Mouse (Mus musculus): Measurements from ENCODE around the gene Rps18.

The Rps18 gene

GRCm38 (mm10) chr17:33920282-33921097 lies 35.3 kb downstream of the Rps18 start:
- peak in 1 of 2 experiments; percentile 77 for DNase-seq (ENCODE audit: low spot score in 2 of 2)

DNA sequence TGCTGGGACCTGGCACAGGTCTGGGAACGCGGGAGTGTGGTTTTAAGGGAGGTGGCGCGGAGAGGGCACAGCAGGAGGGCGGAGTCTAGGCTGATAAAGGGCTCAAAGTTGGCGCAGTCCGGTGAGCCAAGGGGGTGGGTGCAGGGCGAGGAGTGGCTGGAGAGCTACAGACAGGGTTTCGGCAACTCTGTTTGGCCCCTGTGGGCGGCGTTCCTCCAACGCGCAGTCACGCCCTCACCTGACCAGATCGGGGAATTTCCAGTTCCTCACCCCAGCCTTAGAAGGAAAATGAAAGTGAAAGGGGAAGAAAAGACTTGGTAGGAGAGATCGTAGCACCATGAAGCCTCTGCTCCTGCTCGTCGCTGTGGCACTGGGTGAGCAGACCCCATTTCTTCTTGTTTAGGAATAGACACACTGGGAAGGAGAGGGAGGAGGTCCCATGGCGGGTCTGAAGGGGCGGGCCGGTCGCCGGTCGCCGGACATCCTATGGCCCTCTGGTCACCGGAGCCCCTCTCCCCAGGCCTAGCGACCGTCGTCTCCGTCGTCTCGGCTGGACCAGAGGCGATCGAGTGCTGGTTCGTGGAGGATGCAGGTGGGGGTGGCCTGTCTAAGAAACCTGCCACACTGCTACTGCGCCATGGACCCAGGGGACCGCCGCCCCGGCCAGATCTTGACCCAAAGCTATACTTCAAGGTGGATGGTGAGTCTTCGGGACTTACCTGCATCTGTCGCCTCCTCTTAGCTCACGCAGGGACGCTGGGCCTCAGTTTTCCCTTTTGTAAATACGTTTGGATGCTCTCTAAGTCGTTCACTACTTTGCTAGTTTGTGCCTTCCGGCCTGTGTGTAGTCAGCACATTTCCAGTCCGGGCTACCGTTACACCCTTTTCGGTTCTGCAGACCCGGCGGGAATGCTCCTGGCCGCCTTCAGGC lies 36.2 kb downstream of the Rps18 start:
- peak in 1 of 2 experiments; percentile 69 for DNase-seq (ENCODE audit: low spot score in 2 of 2)

DNA sequence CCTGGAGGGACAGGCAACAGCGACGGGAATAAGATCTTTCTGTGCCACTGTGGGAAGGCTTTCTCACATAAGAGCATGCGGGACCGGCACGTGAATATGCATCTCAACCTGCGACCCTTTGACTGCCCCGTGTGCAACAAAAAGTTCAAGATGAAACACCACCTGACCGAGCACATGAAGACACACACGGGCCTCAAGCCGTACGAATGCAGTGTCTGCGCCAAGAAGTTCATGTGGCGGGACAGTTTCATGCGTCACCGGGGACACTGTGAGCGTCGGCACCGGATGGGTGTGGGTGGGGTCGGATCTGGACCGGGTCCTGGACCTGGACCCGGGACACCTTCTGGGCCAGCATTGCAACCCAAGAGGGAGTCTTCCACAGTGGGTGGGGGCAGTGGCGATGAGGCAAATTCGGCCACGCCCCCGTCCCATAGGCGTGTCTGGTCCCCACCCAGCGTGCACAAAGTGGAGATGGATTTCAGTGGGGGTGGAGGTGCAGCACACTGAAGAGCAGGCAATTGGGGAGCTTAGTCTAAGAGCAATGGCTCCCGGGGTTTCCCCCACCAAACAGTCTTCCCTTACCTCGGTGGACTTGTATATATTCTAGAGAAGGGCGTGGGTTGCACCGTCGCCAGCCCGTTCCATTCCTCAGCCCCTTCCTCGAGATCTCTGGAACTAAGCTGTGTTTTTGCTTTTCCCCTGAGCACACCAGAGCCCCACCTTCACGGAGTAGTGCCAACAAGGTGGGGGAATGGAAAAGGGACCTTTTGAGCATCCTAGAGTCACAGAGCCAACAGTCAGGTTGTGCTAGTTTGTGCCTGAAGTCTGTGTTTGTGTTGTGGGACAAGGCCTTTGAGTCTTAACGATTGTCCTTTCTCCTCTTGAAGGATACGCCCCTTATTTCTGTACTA lies 37.3 kb downstream of the Rps18 start:
- DNase-seq (ENCODE audit: low spot score in 2 of 2) = no peak

GRCm38 (mm10) chr17:33917656-33918292 lies 38.0 kb downstream of the Rps18 start:
- no peak for DNase-seq (ENCODE audit: low spot score in 2 of 2)

DNA sequence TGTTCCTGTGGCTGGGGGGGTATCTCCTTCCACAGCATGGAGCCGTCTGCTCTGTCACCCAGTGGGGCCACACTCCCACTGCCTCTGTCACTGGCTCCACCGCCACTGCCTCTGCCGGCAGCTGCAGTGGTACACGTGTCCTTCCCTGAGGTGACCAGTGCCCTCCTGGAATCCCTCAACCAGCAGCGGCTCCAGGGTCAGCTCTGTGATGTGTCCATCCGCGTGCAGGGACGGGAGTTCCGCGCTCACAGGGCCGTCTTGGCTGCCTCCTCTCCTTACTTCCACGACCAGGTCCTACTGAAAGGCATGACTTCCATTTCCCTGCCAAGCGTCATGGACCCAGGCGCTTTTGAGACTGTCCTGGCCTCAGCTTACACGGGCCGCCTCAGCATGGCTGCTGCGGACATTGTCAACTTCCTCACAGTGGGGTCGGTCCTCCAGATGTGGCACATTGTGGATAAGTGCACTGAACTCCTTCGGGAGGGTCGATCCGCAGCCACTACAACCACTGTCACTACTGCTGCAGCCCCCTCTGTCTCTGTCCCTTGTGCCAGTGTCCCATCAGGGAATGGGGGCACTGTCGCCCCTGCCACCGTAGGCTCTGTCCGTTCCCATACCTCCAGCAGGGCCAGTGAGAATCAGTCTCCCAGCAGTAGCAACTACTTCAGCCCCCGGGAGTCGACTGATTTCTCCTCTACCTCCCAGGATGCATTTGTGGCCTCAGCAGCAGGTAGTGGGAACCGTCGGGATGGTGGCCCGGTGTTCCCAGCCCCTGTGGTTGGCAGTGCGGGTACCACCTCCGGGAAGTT lies 38.8 kb downstream of the Rps18 start:
- no peak for DNase-seq (ENCODE audit: low spot score in 2 of 2)

- DNase-seq (ENCODE audit: low spot score in 2 of 2) = no peak
These were observed 39.5 kb downstream of the Rps18 start for GRCm38 (mm10) chr17:33916294-33916693.

DNA sequence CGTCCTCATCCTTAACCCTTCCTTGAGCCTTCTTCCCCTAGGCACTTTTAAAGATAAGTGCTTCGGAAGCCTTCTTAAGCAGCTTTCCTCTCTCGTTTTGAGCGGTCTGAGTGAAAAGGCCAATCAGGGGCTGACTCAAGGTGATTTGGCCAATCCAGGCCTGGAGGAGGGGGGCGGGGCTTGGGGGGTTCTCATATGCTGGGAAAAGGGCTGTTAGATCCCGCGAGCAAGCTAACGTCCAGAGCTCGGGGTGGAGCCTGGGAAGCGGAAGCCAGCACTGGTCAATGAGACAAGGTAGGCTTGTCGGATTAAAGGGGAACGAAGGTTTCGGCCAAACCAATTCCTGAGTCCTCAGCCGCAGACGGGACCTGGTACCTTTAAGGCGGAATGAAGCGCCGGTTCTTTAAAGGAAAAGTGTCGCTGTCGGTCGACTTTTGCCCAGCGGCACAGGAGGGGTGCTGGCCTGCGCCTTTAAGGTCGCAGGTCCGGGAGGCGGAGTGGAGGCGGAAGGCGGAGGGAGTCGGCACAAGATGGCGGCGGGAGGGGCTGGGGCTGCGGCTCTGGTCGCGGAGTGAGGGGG lies 40.0 kb downstream of the Rps18 start, which contains the start of the genes Tapbp and Zbtb22:
Gene Tapbp, plus strand, starts transcription at position 229 of the 580 bp plus-strand sequence.
Gene Zbtb22, plus strand, starts transcription at position 234 of the 580 bp plus-strand sequence.
- DNase-seq (ENCODE audit: low spot score in 2 of 2) = peak; percentile 95 to 98

DNA sequence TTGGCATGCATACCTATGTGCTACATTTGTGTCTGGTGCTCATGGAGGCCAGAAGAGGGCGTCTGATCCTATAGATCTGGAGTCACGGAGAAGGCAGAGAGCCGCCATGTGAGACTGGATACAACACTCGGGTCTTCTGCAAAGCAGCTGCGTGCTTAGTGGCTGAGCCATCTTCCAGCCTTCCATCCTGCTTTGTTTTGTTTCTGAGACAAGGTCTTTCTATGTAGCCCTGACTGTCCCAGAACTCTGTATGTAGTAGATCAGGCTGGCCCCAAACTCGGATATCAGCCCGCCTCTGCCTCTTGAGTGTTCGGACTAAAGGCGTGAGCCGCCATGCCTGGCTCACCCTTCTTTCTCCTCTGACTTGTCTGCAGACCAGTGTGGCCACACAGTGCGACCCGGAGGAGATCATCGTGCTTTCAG lies 40.8 kb downstream of the Rps18 start:
- no peak for DNase-seq (ENCODE audit: low spot score in 2 of 2)

- DNase-seq (ENCODE audit: low spot score in 2 of 2) = no peak
These were observed 41.9 kb downstream of the Rps18 start for GRCm38 (mm10) chr17:33913905-33914304.

GRCm38 (mm10) chr17:33913264-33913663 lies 42.5 kb downstream of the Rps18 start:
- no peak for DNase-seq (ENCODE audit: low spot score in 2 of 2)

DNA sequence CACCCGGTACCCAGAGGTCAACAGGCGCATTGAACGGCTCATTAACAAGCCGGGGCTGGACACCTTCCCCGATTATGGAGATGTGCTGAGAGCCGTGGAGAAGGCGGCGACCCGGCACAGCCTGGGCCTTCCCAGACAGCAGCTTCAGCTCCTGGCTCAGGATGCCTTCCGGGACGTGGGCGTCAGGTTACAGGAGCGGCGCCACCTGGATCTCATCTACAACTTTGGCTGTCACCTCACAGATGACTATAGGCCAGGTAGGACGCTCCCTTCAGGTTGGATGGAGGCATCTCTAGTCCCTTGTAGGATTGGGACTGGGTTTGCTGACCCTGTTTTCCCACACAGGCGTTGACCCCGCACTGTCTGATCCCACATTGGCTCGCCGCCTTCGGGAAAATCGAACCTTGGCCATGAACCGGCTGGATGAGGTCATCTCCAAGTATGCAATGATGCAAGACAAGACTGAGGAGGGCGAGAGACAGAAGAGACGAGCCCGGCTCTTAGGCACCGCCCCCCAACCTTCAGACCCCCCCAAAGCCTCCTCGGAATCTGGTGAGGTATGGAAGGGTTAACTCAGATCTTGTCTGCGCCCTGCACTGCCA lies 43.9 kb downstream of the Rps18 start:
- DNase-seq (ENCODE audit: low spot score in 2 of 2) = no peak

DNA sequence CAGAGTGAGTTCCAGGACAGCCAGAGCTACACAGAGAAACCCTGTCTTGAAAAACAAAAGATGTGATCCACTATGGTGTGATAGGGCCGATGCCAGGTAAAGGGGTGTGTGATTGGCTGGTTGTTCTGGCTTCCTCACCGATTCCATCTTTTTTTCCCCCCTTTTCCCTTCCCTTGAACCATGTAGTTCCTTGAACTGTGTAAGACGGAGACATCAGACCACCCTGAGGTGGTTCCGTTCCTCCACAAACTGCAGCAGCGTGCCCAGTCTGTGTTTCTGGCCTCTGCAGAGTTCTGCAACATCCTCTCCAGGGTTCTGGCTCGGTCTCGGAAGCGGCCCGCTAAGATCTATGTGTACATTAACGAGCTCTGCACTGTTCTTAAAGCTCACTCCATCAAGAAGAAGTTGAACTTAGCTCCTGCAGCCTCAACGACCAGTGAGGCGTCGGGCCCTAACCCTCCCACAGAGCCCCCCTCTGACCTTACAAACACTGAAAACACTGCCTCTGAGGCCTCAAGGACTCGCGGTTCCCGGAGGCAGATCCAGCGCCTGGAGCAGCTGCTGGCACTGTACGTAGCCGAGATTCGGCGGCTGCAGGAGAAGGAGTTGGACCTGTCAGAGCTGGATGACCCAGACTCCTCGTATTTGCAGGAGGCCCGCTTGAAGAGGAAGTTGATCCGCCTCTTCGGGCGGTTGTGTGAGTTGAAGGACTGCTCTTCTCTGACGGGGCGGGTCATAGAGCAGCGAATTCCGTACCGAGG lies 44.6 kb downstream of the Rps18 start:
- no peak for DNase-seq (ENCODE audit: low spot score in 2 of 2)

DNA sequence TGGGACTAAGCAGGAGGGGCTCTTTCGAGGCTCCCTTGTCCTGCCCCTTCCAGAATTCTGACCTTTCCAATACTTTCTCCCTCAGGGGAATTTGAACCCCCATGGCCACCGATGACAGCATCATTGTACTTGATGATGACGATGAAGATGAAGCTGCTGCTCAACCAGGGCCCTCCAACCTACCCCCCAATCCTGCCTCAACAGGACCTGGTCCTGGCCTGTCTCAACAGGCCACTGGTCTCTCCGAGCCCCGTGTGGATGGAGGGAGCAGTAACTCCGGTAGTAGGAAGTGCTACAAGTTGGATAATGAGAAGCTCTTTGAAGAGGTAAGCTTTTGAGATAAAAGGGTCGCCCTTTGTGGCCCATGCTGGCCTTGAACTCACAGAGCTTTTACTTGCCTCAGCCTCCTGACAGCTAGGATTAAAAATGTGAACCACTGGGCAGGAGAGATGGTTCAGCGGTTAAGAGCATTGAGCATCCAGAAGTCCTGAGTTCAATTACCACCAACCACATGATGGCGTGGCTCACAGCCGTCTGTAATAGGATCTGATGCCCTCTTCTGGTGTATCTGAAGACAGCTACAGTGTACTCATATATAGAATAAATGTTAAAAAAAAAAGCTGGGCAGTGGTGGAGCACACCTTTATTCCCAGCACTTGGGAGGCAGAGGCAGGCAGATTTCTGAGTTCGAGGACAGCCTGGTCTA lies 45.3 kb downstream of the Rps18 start:
- no peak for DNase-seq (ENCODE audit: low spot score in 2 of 2)

GRCm38 (mm10) chr17:33909869-33910250 lies 45.9 kb downstream of the Rps18 start:
- DNase-seq (ENCODE audit: low spot score in 2 of 2) = peak in 1 of 2 experiments; percentile 31

- peak; percentile 97 to 98 for DNase-seq (ENCODE audit: low spot score in 2 of 2)
These were observed 46.5 kb downstream of the Rps18 start, which contains the start of gene Daxx for GRCm38 (mm10) chr17:33909077-33909868. TSS of gene Daxx (plus strand) at chr17:33909414.

GRCm38 (mm10) chr17:33908331-33909076 lies 47.3 kb downstream of the Rps18 start:
- peak in 1 of 2 experiments; percentile 56 for DNase-seq (ENCODE audit: low spot score in 2 of 2)

All from left cerebral cortex, adult 9 months (tissue).